Mouse (Mus musculus): ENCODE measurements at regions not wholly inside any gene's neighbourhood (a gene's known extent, or its start where the extent isn't known, plus 50 kb on each side); places are given as distances from the start of the nearest gene placed in this dataset.
A peak's percentile ranks its signal among the peaks of the same experiment; 100 is the strongest.

GRCm38 (mm10) chrX:77980676-77981075 lies 55.8 kb upstream of the 5430402E10Rik start:
- DNase-seq = peak; percentile 8
